ENCODE assay signal across 9 mouse cellular contexts in the genomic region with DNA sequence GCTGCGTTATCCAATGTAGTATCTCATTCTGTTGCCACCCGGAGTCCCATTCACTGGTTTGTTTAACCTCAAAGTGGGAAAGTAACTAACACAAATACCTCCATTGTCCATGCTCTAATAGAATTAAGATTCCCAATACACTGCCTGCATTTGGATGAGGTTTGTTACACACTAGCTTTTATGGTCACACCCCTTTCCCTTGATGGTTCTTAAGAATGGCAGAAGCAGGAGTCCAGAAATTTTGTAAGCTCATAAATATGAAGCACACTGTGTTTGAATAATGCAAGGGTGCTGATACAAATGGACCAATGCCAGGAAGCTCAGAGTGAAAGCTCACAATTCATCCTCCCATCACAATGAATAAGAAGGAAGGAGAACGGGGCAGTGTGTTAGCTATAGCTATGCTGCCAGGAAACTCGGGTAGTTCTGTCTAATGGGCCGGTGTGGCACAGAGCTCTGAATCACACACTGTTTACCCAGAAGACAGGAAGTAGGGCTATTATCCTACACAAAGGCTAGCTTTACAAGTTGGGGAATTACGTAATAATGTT.
DNase-seq lines count a peak whose midpoint lies in the region; ATAC-seq and TF ChIP-seq lines count a peak whose summit lies in the region.
"Had no signal": no experiment of that assay in that cellular context is flagged by ENCODE, and none has a peak within 500 bp of the region (broad histone marks: within the 10 kb centered on the region; RNA-seq: fewer than 3 reads in every experiment).

No protein-coding gene starts in this region.

- 11% methylated on average over 6 of the region's 6 CpGs for WGBS in forebrain, embryonic 12.5 days
- 14% methylated on average over 6 of the region's 6 CpGs for WGBS in midbrain, postnatal 0 days

- TF ChIP-seq CTCF in midbrain, postnatal 0 days (IDR thresholded peaks at IDR 0.05), result no peak

- H3K9me3 ChIP-seq in forebrain, embryonic 12.5 days, result no peaks in the 10 kb centered on the region
- no peaks in the 10 kb centered on the region for H3K9me3 ChIP-seq in midbrain, postnatal 0 days (ENCODE audit: low read length)

- no peak overlapping the region for H3K9ac ChIP-seq in forebrain, embryonic 12.5 days
- no peak overlapping the region for H3K9ac ChIP-seq in midbrain, postnatal 0 days (replicated peaks; ENCODE audit: low read length, poor library complexity, severe bottlenecking)

- 0 out of 2 replicates have a peak, but pooled peaks cover 3% of the 10 kb centered on the region for H3K27me3 ChIP-seq in forebrain, embryonic 12.5 days
- H3K27me3 ChIP-seq in midbrain, postnatal 0 days (ENCODE audit: insufficient read depth, low read length), result no peaks in the 10 kb centered on the region

- peak overlapping the region; percentile 65 for H3K27ac ChIP-seq in forebrain, embryonic 12.5 days
- peak overlapping the region; percentile 2; the same call in 1 of the 2 replicates for H3K27ac ChIP-seq in midbrain, postnatal 0 days (ENCODE audit: low read depth, low read length)

- peak; percentile 97 for ATAC-seq in forebrain, embryonic 12.5 days (ENCODE audit: low FRiP score)
- ATAC-seq in midbrain, postnatal 0 days (ENCODE audit: low FRiP score), result peak; percentile 95

- peak; percentile 34 for DNase-seq in embryo, embryonic 11 days
- no peak for DNase-seq in embryo, embryonic 10 days (ENCODE audit: low spot score)
- peak; percentile 49 for DNase-seq in layer of hippocampus, adult 9-10 months (ENCODE audit: low spot score)
- DNase-seq in midbrain, postnatal 0 days (ENCODE audit: low spot score), result peak; percentile 93
- no peak for DNase-seq in heart, postnatal 4 days
- no peak for DNase-seq in adrenal gland, postnatal 36 days
- DNase-seq in thymus, postnatal 10 days (ENCODE audit: low spot score in 2 of 2), result no peak
- DNase-seq: heart, adult 11 months had no signal

- peaks cover 22% of the 10 kb centered on the region for H3K4me1 ChIP-seq in forebrain, embryonic 12.5 days
- no peaks in the 10 kb centered on the region for H3K4me1 ChIP-seq in midbrain, postnatal 0 days (ENCODE audit: insufficient read depth, low read length)

- no peak overlapping the region for H3K4me2 ChIP-seq in forebrain, embryonic 12.5 days
- H3K4me2 ChIP-seq in midbrain, postnatal 0 days (ENCODE audit: low read depth, low read length, poor library complexity, severe bottlenecking), result no peak overlapping the region

- no peaks in the 10 kb centered on the region for H3K36me3 ChIP-seq in forebrain, embryonic 12.5 days (replicated peaks)
- no peaks in the 10 kb centered on the region for H3K36me3 ChIP-seq in midbrain, postnatal 0 days (ENCODE audit: insufficient read depth, low read length)

- H3K4me3 ChIP-seq in forebrain, embryonic 12.5 days (replicated peaks), result no peak overlapping the region
- H3K4me3 ChIP-seq in midbrain, postnatal 0 days (ENCODE audit: low read depth, low read length), result no peak overlapping the region

Comparison
In these comparisons a context has a peak if more than half of its experiments do, and no peak if none do; other contexts are left out.
1. DNase-seq: peak in embryo, embryonic 11 days (single experiment), layer of hippocampus, adult 9-10 months (single experiment) and midbrain, postnatal 0 days (single experiment); none in embryo, embryonic 10 days (single experiment), heart, postnatal 4 days (single experiment), adrenal gland, postnatal 36 days (0 of 2) and thymus, postnatal 10 days (0 of 2).